Mouse (Mus musculus) ES-CJ7 (cell line): ENCODE measurements around the gene Cyp2c38.

Experiments
- DNase-seq: peaks from one replicate; pipeline ENCODE4 v3.0.0; 2011; ENCODE audit warnings: low read depth, low spot score

The Cyp2c38 gene

DNA sequence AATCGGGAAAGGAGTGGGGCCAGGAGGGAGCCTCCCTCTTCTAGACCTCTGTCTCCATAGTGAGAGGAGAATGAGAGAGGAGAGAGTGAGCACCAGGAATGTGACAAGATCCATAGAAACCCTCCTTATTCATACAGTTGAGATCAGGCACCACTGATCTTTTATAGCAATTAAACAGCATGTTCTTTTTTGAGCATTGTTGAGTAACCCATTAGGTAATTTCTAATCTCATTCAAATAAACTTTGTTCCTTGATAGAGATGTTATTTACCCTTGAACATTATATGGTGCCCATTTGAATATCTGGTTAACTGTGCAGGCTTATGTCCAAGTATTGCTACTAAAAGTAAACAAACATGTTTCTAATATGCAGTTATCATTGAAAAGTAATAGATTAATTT lies at the start of gene Cyp2c38:
TSS of gene Cyp2c38 (minus strand) at position 135 of the 400 bp plus-strand sequence.
- no peak for DNase-seq

DNA sequence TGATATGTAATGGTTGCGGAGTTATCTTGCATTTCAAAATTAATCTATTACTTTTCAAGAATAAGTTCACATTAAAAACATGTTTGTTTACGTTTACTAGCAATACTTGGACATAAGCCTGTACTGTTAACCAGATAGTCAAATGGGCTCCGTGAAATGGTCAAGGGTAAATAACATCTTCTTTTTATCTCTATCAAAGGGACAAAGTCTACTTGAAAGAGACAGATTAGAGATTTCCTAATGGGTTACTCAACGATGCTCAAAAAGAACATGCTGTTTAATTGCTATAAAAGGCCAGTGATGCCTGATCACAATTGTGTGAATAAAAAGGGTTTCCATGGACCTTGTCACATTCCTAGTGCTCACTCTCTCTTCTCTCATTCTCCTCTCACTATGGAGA lies 47.7 kb upstream of the Cyp2c38 start, which contains the start of gene Cyp2c39:
TSS of gene Cyp2c39 (plus strand) at position 329 of the 400 bp plus-strand sequence.
- no peak for DNase-seq

DNA sequence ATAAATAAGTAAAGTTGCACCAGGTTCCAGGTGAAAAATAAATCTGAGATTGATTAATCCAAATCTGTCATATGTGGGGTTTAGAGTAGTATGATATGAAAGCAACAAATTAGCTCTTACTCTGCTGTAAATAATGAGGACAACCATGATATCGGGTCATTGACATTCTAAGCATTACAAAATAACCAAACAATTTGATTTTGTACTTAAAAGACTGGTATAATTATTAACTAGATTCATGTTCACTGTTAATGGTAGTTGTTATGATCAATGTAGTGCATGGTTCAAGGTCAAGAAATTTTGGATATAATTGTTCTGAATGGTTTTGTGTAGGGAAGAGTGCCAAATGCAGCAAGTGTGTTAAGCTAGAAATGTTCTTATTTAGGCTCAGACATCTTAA lies 46.7 kb upstream of the Cyp2c38 start:
- no peak for DNase-seq

DNA sequence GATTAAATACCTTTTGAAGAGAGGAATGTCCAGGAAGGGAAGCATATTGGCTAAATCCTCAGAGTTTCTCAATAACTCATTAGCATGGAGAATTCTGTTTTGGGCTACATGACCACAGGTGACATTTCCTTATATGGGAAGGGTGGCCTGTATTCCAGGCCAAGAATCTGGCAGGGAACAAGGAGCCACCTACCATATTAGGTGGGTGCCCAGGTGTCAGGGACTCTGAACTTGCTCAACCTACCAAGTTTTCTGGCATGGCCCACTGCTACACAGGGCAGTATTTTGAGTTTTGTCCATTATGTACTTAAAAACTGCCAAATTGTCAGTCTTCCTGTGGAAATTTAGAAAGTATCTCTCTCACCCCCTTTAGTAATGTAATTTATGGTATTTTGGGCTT lies 43.5 kb upstream of the Cyp2c38 start:
- no peak for DNase-seq

DNA sequence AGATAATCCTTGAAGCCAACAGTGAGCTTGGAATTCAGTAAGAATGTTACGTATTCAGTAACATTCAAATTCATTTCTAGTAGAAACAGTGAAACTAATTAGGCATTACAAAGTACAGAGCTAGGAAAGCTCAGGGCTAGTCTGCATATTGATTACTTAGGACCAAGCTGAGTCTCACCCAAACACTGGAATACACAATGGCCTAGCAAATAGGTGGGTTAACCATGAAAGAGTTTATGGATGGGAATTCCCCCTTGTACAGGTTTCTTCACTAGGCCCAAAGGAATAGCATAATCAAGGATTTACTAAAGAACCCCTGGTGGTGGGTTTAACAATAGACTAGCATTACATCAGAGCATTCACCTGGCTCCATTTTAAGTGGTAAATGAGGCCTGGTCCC lies 21.1 kb upstream of the Cyp2c38 start:
- DNase-seq, result peak; percentile 53

DNA sequence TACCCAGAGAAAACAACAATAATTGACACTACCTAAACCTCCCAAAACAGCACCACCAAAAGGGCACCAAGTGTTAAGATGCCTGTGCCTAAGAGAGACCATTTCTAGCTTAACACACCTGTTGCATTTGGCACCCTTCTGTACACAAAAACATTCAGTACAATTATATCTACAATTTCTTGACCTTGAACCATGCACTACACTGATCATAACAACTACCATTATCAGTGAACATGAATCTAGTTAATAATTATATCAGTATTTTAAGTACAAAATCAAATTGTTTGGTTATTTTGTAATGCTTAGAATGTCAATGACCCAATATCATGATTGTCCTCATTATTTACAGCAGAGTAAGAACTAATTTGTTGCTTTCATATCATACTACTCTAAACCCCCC lies 1.0 kb upstream of the Cyp2c38 start:
- no peak for DNase-seq
